Mouse (Mus musculus) heart, postnatal 10 days (tissue): ENCODE data around the gene Sdhc. TPM values are rescaled to one million over a fixed set of nuclear protein-coding genes. Genes with fewer than 3 reads are reported as not detected.

Source experiments
- DNase-seq, 2 experiments: peaks; one replicate each; pipeline ENCODE4 v3.0.0; 2021
- intact Hi-C: fragments of 180-260 bp; cut with DNase I; formaldehyde crosslinking; loops from one replicate; pipeline ENCODE4 v1.15.1; 2025
- total RNA-seq, 2 experiments: library from RNA; stranded (reverse); gene quantifications; 2 replicates each; pipeline ENCODE4 v1.2.3; 2021

Sdhc gene
- 1,000 to 10,000 TPM in 1 of 2 experiments, 100 to 1,000 TPM in 1; 973 to 1,003 TPM for total RNA-seq

GRCm38 (mm10) chr1:171149974-171150760 is at the start of gene Sdhc, which contains the start of gene Mpz:
Gene Sdhc, minus strand, starts transcription at chr1:171150603.
Gene Mpz, plus strand, starts transcription at chr1:171150711.
- intact Hi-C loops = no loop called here
- DNase-seq = peak; percentile 96 to 98

- DNase-seq = no peak
- intact Hi-C loops = no loop called here
Measured at GRCm38 (mm10) chr1:171199532-171199931, 49.1 kb upstream of the Sdhc start.

GRCm38 (mm10) chr1:171195887-171196397 is 45.5 kb upstream of the Sdhc start, which contains the start of gene Pcp4l1:
Gene Pcp4l1, minus strand, starts transcription at chr1:171196268.
- intact Hi-C loops = no loop called here
- DNase-seq = peak; percentile 85 to 88

- DNase-seq = no peak
- intact Hi-C loops = no loop called here
Measured at GRCm38 (mm10) chr1:171195046-171195822, 44.8 kb upstream of the Sdhc start.

- no peak for DNase-seq
- intact Hi-C loops = loop anchor here (2.0 kb wide), 1 partner anchor 27 kb away; no protein-coding TSS in a partner anchor
Measured at GRCm38 (mm10) chr1:171193911-171194830, 43.8 kb upstream of the Sdhc start.

- intact Hi-C loops = loop anchor here (2.0 kb wide), 1 partner anchor 28 kb away; no protein-coding TSS in a partner anchor
Measured at GRCm38 (mm10) chr1:171193093-171193840, 42.9 kb upstream of the Sdhc start.

GRCm38 (mm10) chr1:171192283-171192682 is 41.9 kb upstream of the Sdhc start:
- intact Hi-C loops = loop anchor here (2.0 kb wide), 1 partner anchor 29 kb away; no protein-coding TSS in a partner anchor
- no peak for DNase-seq

More at GRCm38 (mm10) chr1:171193093-171193840, 42.9 kb upstream of the Sdhc start:
- DNase-seq = peak; percentile 29 to 49

- no peak for DNase-seq
- intact Hi-C loops = no loop called here
Measured at GRCm38 (mm10) chr1:171190832-171191231, 40.4 kb upstream of the Sdhc start.

- intact Hi-C loops = no loop called here
- DNase-seq = peak; percentile 50 to 66
Measured at GRCm38 (mm10) chr1:171189476-171190114, 39.2 kb upstream of the Sdhc start.

- peak; percentile 56 to 57 for DNase-seq
- intact Hi-C loops = no loop called here
Measured at GRCm38 (mm10) chr1:171189046-171189445, 38.6 kb upstream of the Sdhc start.

GRCm38 (mm10) chr1:171187851-171188700 is 37.7 kb upstream of the Sdhc start:
- DNase-seq = no peak
- intact Hi-C loops = no loop called here

- DNase-seq = no peak
- intact Hi-C loops = no loop called here
Measured at GRCm38 (mm10) chr1:171185655-171186054, 35.3 kb upstream of the Sdhc start.

- peak; percentile 62 to 64 for DNase-seq
- intact Hi-C loops = no loop called here
Measured at GRCm38 (mm10) chr1:171184314-171184713, 33.9 kb upstream of the Sdhc start.

GRCm38 (mm10) chr1:171183620-171184019 is 33.2 kb upstream of the Sdhc start:
- intact Hi-C loops = no loop called here

GRCm38 (mm10) chr1:171183025-171183424 is 32.6 kb upstream of the Sdhc start:
- DNase-seq = no peak
- intact Hi-C loops = no loop called here

More at GRCm38 (mm10) chr1:171183620-171184019, 33.2 kb upstream of the Sdhc start:
- DNase-seq = peak; percentile 81 to 83

- intact Hi-C loops = no loop called here
- peak in 1 of 2 experiments; percentile 33 for DNase-seq
Measured at GRCm38 (mm10) chr1:171179487-171180171, 29.2 kb upstream of the Sdhc start.

GRCm38 (mm10) chr1:171172779-171173178 is 22.4 kb upstream of the Sdhc start:
- no peak for DNase-seq
- intact Hi-C loops = no loop called here
